ENCODE assay signal across 8 mouse cellular contexts in the genomic region with DNA sequence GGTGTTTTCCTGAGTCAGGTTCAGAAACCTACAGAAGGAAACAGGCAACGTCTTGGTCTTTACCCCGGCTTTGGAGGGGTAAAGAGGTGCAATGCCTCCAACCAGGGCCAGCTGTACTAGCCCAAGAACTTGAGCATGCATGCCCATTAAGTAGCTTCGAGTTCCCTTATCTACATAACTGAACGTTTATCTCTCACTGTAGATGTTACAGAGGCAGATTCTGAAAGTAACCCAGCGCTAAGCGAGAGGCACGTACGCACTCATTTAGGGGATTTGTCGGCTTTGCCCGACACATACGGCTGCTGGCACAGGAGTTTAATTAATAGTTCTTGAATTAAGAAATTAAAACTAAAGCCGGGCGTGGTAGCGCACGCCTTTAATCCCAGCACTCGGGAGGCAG. TPM values are rescaled to one million over a fixed set of nuclear protein-coding genes. Genes with fewer than 3 reads are reported as not detected.
DNase-seq lines count a peak whose midpoint lies in the region; ATAC-seq and TF ChIP-seq lines count a peak whose summit lies in the region.

No protein-coding gene starts in this region.

- TF ChIP-seq POLR2A in embryonic fibroblast, embryonic 13.5 days (IDR thresholded peaks at IDR 0.05; ENCODE audit: low read depth, low read length) = no peak

- no peak for TF ChIP-seq CTCF in embryonic fibroblast, embryonic 13.5 days (IDR thresholded peaks at IDR 0.05; ENCODE audit: borderline replicate concordance, insufficient read depth, low read length)

- ATAC-seq in liver, embryonic 13.5 days (ENCODE audit: low read depth) = peak; percentile 8; the same call in 1 of the 2 replicates

- H3K27ac ChIP-seq in embryonic fibroblast, embryonic 13.5 days (ENCODE audit: insufficient read depth, low read length) = no peak overlapping the region
- no peak overlapping the region for H3K27ac ChIP-seq in liver, embryonic 13.5 days

- H3K27me3 ChIP-seq in liver, embryonic 13.5 days = peaks cover 8% of the 10 kb centered on the region

- peak overlapping the region; percentile 73 for H3K4me3 ChIP-seq in embryonic fibroblast, embryonic 13.5 days (ENCODE audit: insufficient read depth, low read length)
- H3K4me3 ChIP-seq in liver, embryonic 13.5 days (replicated peaks) = peak overlapping the region; percentile 69

- peak overlapping the region; percentile 84 for H3K4me2 ChIP-seq in liver, embryonic 13.5 days

- H3K36me3 ChIP-seq in liver, embryonic 13.5 days = no peaks in the 10 kb centered on the region

- WGBS in liver, embryonic 13.5 days (ENCODE audit: insufficient replicate concordance) = 9% methylated on average over 16 of the region's 16 CpGs

- H3K4me1 ChIP-seq in embryonic fibroblast, embryonic 13.5 days (ENCODE audit: control insufficient read depth, insufficient read depth, low read length) = no peaks in the 10 kb centered on the region
- H3K4me1 ChIP-seq in liver, embryonic 13.5 days (replicated peaks) = peaks cover 30% of the 10 kb centered on the region

- peak; percentile 34 for DNase-seq in embryo, embryonic 10.5 days (ENCODE audit: low spot score)
- no peak for DNase-seq in embryo, embryonic 9.5 days (ENCODE audit: extremely low spot score)
- DNase-seq in 3T3-L1 (ENCODE audit: low read depth, low spot score) = peak; percentile 23
- no peak for DNase-seq in liver, embryonic 13.5 days
- no peak for DNase-seq in yolk sac, embryonic 10.5 days (ENCODE audit: low spot score)
- no peak for DNase-seq in ovary, postnatal 14 days (ENCODE audit: low spot score)
- no peak for DNase-seq in left cerebral cortex, postnatal 14 days (ENCODE audit: low spot score in 2 of 2)

- no peaks in the 10 kb centered on the region for H3K9me3 ChIP-seq in liver, embryonic 13.5 days (replicated peaks)

- intact Hi-C loops in left cerebral cortex, postnatal 14 days (cut with DNase I) = no loop called here

- H3K9ac ChIP-seq in liver, embryonic 13.5 days = peak overlapping the region; percentile 73

RNA-seq across cellular contexts. Expression of a gene that starts 0.6 kb away (rescaled TPM):
- 24.4 and 25.7 TPM in 2 replicates for polyA plus RNA-seq in embryonic fibroblast, embryonic 13.5 days (2011; ENCODE audit: insufficient read length, low read depth, missing spikeins)
- 8.2 and 8.9 TPM in 2 replicates for polyA plus RNA-seq in liver, embryonic 13.5 days (2015; fragmentation: Nextera tagmentation; extraction: Ambion mirVana)
- 10 to 100 TPM; 95.4 to 99.5 TPM for total RNA-seq in left cerebral cortex, postnatal 14 days (2021)

RNA-seq across cellular contexts. Expression of a gene that starts 1.4 kb away (rescaled TPM):
- not detected in 2 replicates for polyA plus RNA-seq in embryonic fibroblast, embryonic 13.5 days (2011; ENCODE audit: insufficient read length, low read depth, missing spikeins)
- polyA plus RNA-seq in liver, embryonic 13.5 days (2015; fragmentation: Nextera tagmentation; extraction: Ambion mirVana) = 0.06 TPM in 1 of 2 replicates, not detected in the other
- total RNA-seq in left cerebral cortex, postnatal 14 days (2021) = 1 to 10 TPM; 1.7 to 2.2 TPM

RNA-seq across cellular contexts. Expression of a gene that starts 42.5 kb away (rescaled TPM):
- 24.7 and 37.2 TPM in 2 replicates for polyA plus RNA-seq in embryonic fibroblast, embryonic 13.5 days (2011; ENCODE audit: insufficient read length, low read depth, missing spikeins)
- polyA plus RNA-seq in liver, embryonic 13.5 days (2015; fragmentation: Nextera tagmentation; extraction: Ambion mirVana) = 59.0 and 59.2 TPM in 2 replicates
- 10 to 100 TPM; 93.7 to 99.6 TPM for total RNA-seq in left cerebral cortex, postnatal 14 days (2021)

Comparison
In these comparisons a context has a peak if more than half of its experiments do, and no peak if none do; other contexts are left out.
1. DNase-seq: peak in embryo, embryonic 10.5 days (single experiment) and 3T3-L1 (single experiment); none in embryo, embryonic 9.5 days (single experiment), liver, embryonic 13.5 days (single experiment), yolk sac, embryonic 10.5 days (single experiment), ovary, postnatal 14 days (single experiment) and left cerebral cortex, postnatal 14 days (0 of 2).